15 mouse cellular contexts compared by ENCODE assay signal in genomic region chr8:121732334-121732665, GRCm38 (mm10). TPM values are rescaled to one million over a fixed set of nuclear protein-coding genes. Genes with fewer than 3 reads are reported as not detected.
A peak's percentile ranks its signal among the peaks of the same experiment; 100 is the strongest.
DNase-seq lines count a peak whose midpoint lies in the region; ATAC-seq and TF ChIP-seq lines count a peak whose summit lies in the region.
"Had no signal": no experiment of that assay in that cellular context is flagged by ENCODE, and none has a peak within 500 bp of the region (broad histone marks: within the 10 kb centered on the region; RNA-seq: fewer than 3 reads in every experiment).

No protein-coding gene starts in this region.

- H3K9me3 ChIP-seq in embryonic facial prominence, embryonic 14.5 days (ENCODE audit: control insufficient read depth, low read length), result no peaks in the 10 kb centered on the region
- no peaks in the 10 kb centered on the region for H3K9me3 ChIP-seq in forebrain, embryonic 13.5 days (replicated peaks)
- no peaks in the 10 kb centered on the region for H3K9me3 ChIP-seq in hindbrain, embryonic 15.5 days
- H3K9me3 ChIP-seq in midbrain, postnatal 0 days (ENCODE audit: low read length), result no peaks in the 10 kb centered on the region
- H3K9me3 ChIP-seq: heart, embryonic 15.5 days had no signal

- no peaks in the 10 kb centered on the region for H3K4me1 ChIP-seq in embryonic facial prominence, embryonic 14.5 days (ENCODE audit: control insufficient read depth, insufficient read depth, low read length)
- H3K4me1 ChIP-seq in forebrain, embryonic 13.5 days, result peaks cover 28% of the 10 kb centered on the region
- peaks cover 38% of the 10 kb centered on the region for H3K4me1 ChIP-seq in hindbrain, embryonic 15.5 days (replicated peaks)
- H3K4me1 ChIP-seq in midbrain, postnatal 0 days (ENCODE audit: insufficient read depth, low read length), result peaks cover 19% of the 10 kb centered on the region

- TF ChIP-seq CTCF in midbrain, postnatal 0 days (IDR thresholded peaks at IDR 0.05), result no peak

- peaks cover 64% of the 10 kb centered on the region for H3K27me3 ChIP-seq in embryonic facial prominence, embryonic 14.5 days (replicated peaks; ENCODE audit: control insufficient read depth, insufficient read depth, low read length)
- H3K27me3 ChIP-seq in forebrain, embryonic 13.5 days, result peaks cover 63% of the 10 kb centered on the region
- peaks cover 5% of the 10 kb centered on the region; the same call in 1 of the 2 replicates for H3K27me3 ChIP-seq in hindbrain, embryonic 15.5 days
- H3K27me3 ChIP-seq in midbrain, postnatal 0 days (ENCODE audit: insufficient read depth, low read length), result no peaks in the 10 kb centered on the region

- H3K27ac ChIP-seq in embryonic facial prominence, embryonic 14.5 days (replicated peaks; ENCODE audit: low read depth, low read length), result no peak overlapping the region
- no peak overlapping the region for H3K27ac ChIP-seq in forebrain, embryonic 13.5 days
- no peak overlapping the region for H3K27ac ChIP-seq in hindbrain, embryonic 15.5 days (replicated peaks)
- H3K27ac ChIP-seq in midbrain, postnatal 0 days (ENCODE audit: low read depth, low read length), result no peak overlapping the region; the same call in 1 of the 2 replicates
- H3K27ac ChIP-seq: heart, embryonic 15.5 days; limb, embryonic 13.5 days; stomach, postnatal 0 days had no signal

- DNase-seq in embryonic facial prominence, embryonic 14.5 days (ENCODE audit: low spot score), result no peak
- no peak for DNase-seq in midbrain, postnatal 0 days (ENCODE audit: low spot score)
- DNase-seq in kidney, adult 9 months, result no peak
- no peak for DNase-seq in lung, adult 18-20 months
- DNase-seq in heart, postnatal 10 days, result no peak
- DNase-seq: gastrocnemius, postnatal 36 days; liver, postnatal 0 days; thymus, postnatal 36 days had no signal

- H3K4me2 ChIP-seq in embryonic facial prominence, embryonic 14.5 days (ENCODE audit: low read depth, low read length), result peak overlapping the region; percentile 85; the same call in 1 of the 2 replicates
- H3K4me2 ChIP-seq in forebrain, embryonic 13.5 days, result peak overlapping the region; percentile 85
- peak overlapping the region; percentile 90 for H3K4me2 ChIP-seq in hindbrain, embryonic 15.5 days
- peak overlapping the region; percentile 65 for H3K4me2 ChIP-seq in midbrain, postnatal 0 days (ENCODE audit: low read depth, low read length, poor library complexity, severe bottlenecking)
- H3K4me2 ChIP-seq: heart, embryonic 15.5 days; limb, embryonic 13.5 days had no signal

- WGBS in embryonic facial prominence, embryonic 14.5 days, result 53% methylated on average over 4 of the region's 4 CpGs
- WGBS in forebrain, embryonic 13.5 days, result 53% methylated on average over 4 of the region's 4 CpGs
- WGBS in hindbrain, embryonic 15.5 days, result 50% methylated on average over 4 of the region's 4 CpGs
- WGBS in midbrain, postnatal 0 days, result 41% methylated on average over 4 of the region's 4 CpGs

- H3K4me3 ChIP-seq in embryonic facial prominence, embryonic 14.5 days (ENCODE audit: low read depth, low read length), result no peak overlapping the region
- peak overlapping the region; percentile 60 for H3K4me3 ChIP-seq in forebrain, embryonic 13.5 days
- peak overlapping the region; percentile 94 for H3K4me3 ChIP-seq in hindbrain, embryonic 15.5 days
- H3K4me3 ChIP-seq in midbrain, postnatal 0 days (ENCODE audit: low read depth, low read length), result peak overlapping the region; percentile 58
- H3K4me3 ChIP-seq: heart, embryonic 15.5 days; myocyte had no signal

- H3K9ac ChIP-seq in embryonic facial prominence, embryonic 14.5 days (ENCODE audit: low read depth, low read length), result no peak overlapping the region
- peak overlapping the region; percentile 76 for H3K9ac ChIP-seq in forebrain, embryonic 13.5 days
- peak overlapping the region; percentile 81 for H3K9ac ChIP-seq in hindbrain, embryonic 15.5 days
- peak overlapping the region; percentile 81 for H3K9ac ChIP-seq in midbrain, postnatal 0 days (replicated peaks; ENCODE audit: low read length, poor library complexity, severe bottlenecking)
- H3K9ac ChIP-seq: heart, embryonic 15.5 days; limb, embryonic 13.5 days; liver, postnatal 0 days had no signal

- ATAC-seq in embryonic facial prominence, embryonic 14.5 days (ENCODE audit: low read depth), result 0 out of 2 replicates have a peak, but pooled peaks have one; percentile 17
- no peak for ATAC-seq in forebrain, embryonic 13.5 days
- ATAC-seq in hindbrain, embryonic 15.5 days (ENCODE audit: low FRiP score, low read depth), result no peak
- ATAC-seq in midbrain, postnatal 0 days (ENCODE audit: low FRiP score), result no peak
- ATAC-seq: liver, postnatal 0 days; Patski had no signal

- no peaks in the 10 kb centered on the region for H3K36me3 ChIP-seq in embryonic facial prominence, embryonic 14.5 days (ENCODE audit: control insufficient read depth, insufficient read depth, low read length)
- H3K36me3 ChIP-seq in forebrain, embryonic 13.5 days (ENCODE audit: poor library complexity, severe bottlenecking), result no peaks in the 10 kb centered on the region
- no peaks in the 10 kb centered on the region for H3K36me3 ChIP-seq in hindbrain, embryonic 15.5 days
- H3K36me3 ChIP-seq in midbrain, postnatal 0 days (ENCODE audit: insufficient read depth, low read length), result 0 out of 2 replicates have a peak, but pooled peaks cover 2% of the 10 kb centered on the region
- H3K36me3 ChIP-seq: heart, embryonic 15.5 days; limb, embryonic 13.5 days had no signal

- intact Hi-C loops in heart, postnatal 10 days (cut with DNase I), result no loop called here

RNA-seq across cellular contexts. Expression of gene Jph3, which starts 2.9 kb away (rescaled TPM):
- polyA plus RNA-seq in embryonic facial prominence, embryonic 14.5 days (2014; fragmentation: Nextera tagmentation; extraction: Ambion mirVana), result 4.0 and 4.9 TPM in 2 replicates
- 34.9 and 36.7 TPM in 2 replicates for polyA plus RNA-seq in forebrain, embryonic 13.5 days (2015; fragmentation: Nextera tagmentation; extraction: Ambion mirVana)
- polyA plus RNA-seq in hindbrain, embryonic 15.5 days (2015; fragmentation: Nextera tagmentation; extraction: Ambion mirVana), result 108 and 125 TPM in 2 replicates
- 63.2 and 70.2 TPM in 2 replicates for total RNA-seq in midbrain, postnatal 0 days (2014; rRNA removed)
- polyA plus RNA-seq in midbrain, postnatal 0 days (2015; fragmentation: Nextera tagmentation; extraction: Ambion mirVana), result 109 and 110 TPM in 2 replicates
- total RNA-seq in heart, postnatal 10 days (2021), result not detected
- total RNA-seq: gastrocnemius, postnatal 36 days had no signal
- polyA plus RNA-seq: myocyte had no signal
